Mouse (Mus musculus): ENCODE data around the gene Car14.

GRCm38 (mm10) chr3:95867408-95867807 is 37.1 kb downstream of the Car14 start:
- TF ChIP-seq GATA1 (IDR thresholded peaks at IDR 0.05; ENCODE audit: borderline replicate concordance, low read length) (no peak), FLI1 (IDR thresholded peaks at IDR 0.05; ENCODE audit: low read length) (no peak)

Data from megakaryocyte, embryonic 14.5 days (primary cell).